Mouse (Mus musculus): ENCODE measurements at regions not wholly inside any gene's neighbourhood (a gene's known extent, or its start where the extent isn't known, plus 50 kb on each side); places are given as distances from the start of the nearest gene placed in this dataset.
A peak's percentile ranks its signal among the peaks of the same experiment; 100 is the strongest.

- Histone ChIP-seq H3K9me3 (replicated peaks; ENCODE audit: insufficient read depth, low read length) (no peaks in the 10 kb centered on the region), H3K36me3 (ENCODE audit: control insufficient read depth in 1 of 2, insufficient read depth in 2 of 2, low read length in 2 of 2) (peaks cover 0 to 2% of the 10 kb centered on the region in 2 experiments; a peak in 1 of 4 replicates), H3K4me3 (ENCODE audit: control insufficient read depth in 1 of 2, insufficient read depth in 1 of 2, low read depth in 2 of 2, low read length in 2 of 2) (peak overlapping the region in 1 of 2 experiments; percentile 13; a peak in 1 of 4 replicates), H3K4me1 (ENCODE audit: control insufficient read depth in 1 of 2, insufficient read depth in 2 of 2, low read length in 2 of 2) (peaks cover 0 to 7% of the 10 kb centered on the region in 2 experiments; a peak in 2 of 4 replicates), H3K79me2 (ENCODE audit: control insufficient read depth, insufficient read depth, low read length, poor library complexity) (no peaks in the 10 kb centered on the region), H3K27me3 (ENCODE audit: control insufficient read depth in 1 of 2, insufficient read depth in 2 of 2, low read length in 2 of 2) (no peaks in the 10 kb centered on the region), H3K27ac (ENCODE audit: control insufficient read depth, low read depth, low read length) (peak overlapping the region; percentile 30; the same call in 1 of the 2 replicates), H3K9ac (ENCODE audit: control insufficient read depth, low read depth, low read length, poor library complexity, severe bottlenecking) (peak overlapping the region; percentile 58)
- peak; percentile 57 for DNase-seq (ENCODE audit: low read depth, low spot score)
- TF ChIP-seq SMC3 (IDR thresholded peaks at IDR 0.05; ENCODE audit: low read depth, low read length) = no peak
- TF ChIP-seq MAX (IDR thresholded peaks at IDR 0.05; ENCODE audit: low read length) = no peak
- no peak for TF ChIP-seq BHLHE40 (IDR thresholded peaks at IDR 0.05; ENCODE audit: borderline replicate concordance, low read depth, low read length)
- TF ChIP-seq NRF1 (IDR thresholded peaks at IDR 0.05; ENCODE audit: insufficient read depth, low read depth, low read length, poor library complexity, severe bottlenecking) = no peak
- no peak for TF ChIP-seq ETS1 (IDR thresholded peaks at IDR 0.05; ENCODE audit: low read depth, low read length)
- TF ChIP-seq POLR2AphosphoS5 (IDR thresholded peaks at IDR 0.05; ENCODE audit: borderline replicate concordance, low read depth, low read length) = no peak
- TF ChIP-seq CTCF (IDR thresholded peaks at IDR 0.05 in 2 of 3, conservative IDR thresholded peaks at IDR 0.05 in 1 of 3; ENCODE audit: control insufficient read depth in 1 of 3, insufficient read depth in 1 of 3, low read depth in 2 of 3, low read length in 3 of 3, poor library complexity in 1 of 3, severe bottlenecking in 1 of 3) = no peak
- no peak for TF ChIP-seq HCFC1 (IDR thresholded peaks at IDR 0.05; ENCODE audit: low read depth, low read length)
- TF ChIP-seq TAL1 (IDR thresholded peaks at IDR 0.05; ENCODE audit: low read length) = no peak
Measured at GRCm38 (mm10) chr10:25000231-25001222, 73.2 kb upstream of the Arg1 start.

- Histone ChIP-seq H3K4me3 (ENCODE audit: control insufficient read depth in 1 of 2, insufficient read depth in 1 of 2, low read depth in 2 of 2, low read length in 2 of 2) (peak overlapping the region in 1 of 2 experiments; percentile 13; a peak in 1 of 4 replicates), H3K9ac (ENCODE audit: control insufficient read depth, low read depth, low read length, poor library complexity, severe bottlenecking) (peak overlapping the region; percentile 58), H3K27me3 (ENCODE audit: control insufficient read depth in 1 of 2, insufficient read depth in 2 of 2, low read length in 2 of 2) (no peaks in the 10 kb centered on the region), H3K9me3 (replicated peaks; ENCODE audit: insufficient read depth, low read length) (no peaks in the 10 kb centered on the region), H3K36me3 (ENCODE audit: control insufficient read depth in 1 of 2, insufficient read depth in 2 of 2, low read length in 2 of 2) (peaks cover 0 to 2% of the 10 kb centered on the region in 2 experiments; a peak in 1 of 4 replicates), H3K4me1 (ENCODE audit: control insufficient read depth in 1 of 2, insufficient read depth in 2 of 2, low read length in 2 of 2) (peaks cover 0 to 7% of the 10 kb centered on the region in 2 experiments; a peak in 2 of 4 replicates), H3K27ac (ENCODE audit: control insufficient read depth, low read depth, low read length) (peak overlapping the region; percentile 30; the same call in 1 of the 2 replicates), H3K79me2 (ENCODE audit: control insufficient read depth, insufficient read depth, low read length, poor library complexity) (no peaks in the 10 kb centered on the region)
- DNase-seq (ENCODE audit: low read depth, low spot score) = peak; percentile 42
- TF ChIP-seq MYC (IDR thresholded peaks at IDR 0.05; ENCODE audit: low read depth, low read length) (no peak), HCFC1 (IDR thresholded peaks at IDR 0.05; ENCODE audit: low read depth, low read length) (peak; percentile 83), NELFE (IDR thresholded peaks at IDR 0.05; ENCODE audit: low read depth, low read length) (no peak)
Measured at GRCm38 (mm10) chr10:24999807-25000206, 72.5 kb upstream of the Arg1 start.

- Histone ChIP-seq H3K9ac (ENCODE audit: control insufficient read depth, low read depth, low read length, poor library complexity, severe bottlenecking) (no peak overlapping the region), H3K9me3 (replicated peaks; ENCODE audit: insufficient read depth, low read length) (no peaks in the 10 kb centered on the region), H3K4me1 (ENCODE audit: control insufficient read depth in 1 of 2, insufficient read depth in 2 of 2, low read length in 2 of 2) (peaks cover 0 to 7% of the 10 kb centered on the region in 2 experiments; a peak in 2 of 4 replicates), H3K27ac (ENCODE audit: control insufficient read depth, low read depth, low read length) (no peak overlapping the region), H3K79me2 (ENCODE audit: control insufficient read depth, insufficient read depth, low read length, poor library complexity) (no peaks in the 10 kb centered on the region), H3K36me3 (ENCODE audit: control insufficient read depth in 1 of 2, insufficient read depth in 2 of 2, low read length in 2 of 2) (peaks cover 0 to 2% of the 10 kb centered on the region in 2 experiments; a peak in 1 of 4 replicates), H3K27me3 (ENCODE audit: control insufficient read depth in 1 of 2, insufficient read depth in 2 of 2, low read length in 2 of 2) (no peaks in the 10 kb centered on the region), H3K4me3 (ENCODE audit: control insufficient read depth in 1 of 2, insufficient read depth in 1 of 2, low read depth in 2 of 2, low read length in 2 of 2) (no peak overlapping the region)
- no peak for DNase-seq (ENCODE audit: low read depth, low spot score)
- TF ChIP-seq POLR2A (IDR thresholded peaks at IDR 0.05; ENCODE audit: control insufficient read depth in 1 of 2, insufficient read depth in 1 of 2, low read depth in 1 of 2, low read length in 2 of 2, poor library complexity in 1 of 2) = no peak
Measured at GRCm38 (mm10) chr10:24997661-24998060, 70.4 kb upstream of the Arg1 start.
